In genomic region chr2:25496462-25496861, GRCm38 (mm10) we compare ENCODE assay signal across 9 mouse cellular contexts. TPM values are rescaled to one million over a fixed set of nuclear protein-coding genes. Genes with fewer than 3 reads are reported as not detected.
DNase-seq lines count a peak whose midpoint lies in the region; ATAC-seq and TF ChIP-seq lines count a peak whose summit lies in the region.
"Had no signal": no experiment of that assay in that cellular context is flagged by ENCODE, and none has a peak within 500 bp of the region (broad histone marks: within the 10 kb centered on the region; RNA-seq: fewer than 3 reads in every experiment).

No protein-coding gene starts in this region.

- intact Hi-C loops in left cerebral cortex, postnatal 25 days (cut with DNase I) = no loop called here

- no peak for TF ChIP-seq POLR2A in bone marrow macrophage, adult 2 months (IDR thresholded peaks at IDR 0.05; ENCODE audit: borderline replicate concordance, low read depth, low read length)

- TF ChIP-seq CTCF in bone marrow macrophage, adult 2 months (IDR thresholded peaks at IDR 0.05; ENCODE audit: low read depth, low read length) = 0 out of 2 replicates have a peak, but pooled peaks have one; percentile 21
- TF ChIP-seq CTCF in liver, postnatal 0 days (IDR thresholded peaks at IDR 0.05; ENCODE audit: low read depth) = peak; percentile 64

- H3K27me3 ChIP-seq in liver, postnatal 0 days (ENCODE audit: insufficient read depth, low read length) = no peaks in the 10 kb centered on the region
- H3K27me3 ChIP-seq: embryonic facial prominence, embryonic 15.5 days had no signal

- H3K27ac ChIP-seq in bone marrow macrophage, adult 2 months (ENCODE audit: insufficient read depth, low read depth, low read length) = no peak overlapping the region
- H3K27ac ChIP-seq in liver, postnatal 0 days (ENCODE audit: low read depth) = no peak overlapping the region
- H3K27ac ChIP-seq: embryonic facial prominence, embryonic 15.5 days had no signal

- DNase-seq in CD4-positive, CD25-positive, alpha-beta regulatory T cell, adult 2 months (ENCODE audit: low read depth, low spot score) = peak; percentile 70
- DNase-seq in left cerebral cortex, postnatal 25 days (ENCODE audit: low spot score in 2 of 2) = peak; percentile 27 to 43
- no peak for DNase-seq in left cerebral cortex, adult 11 months (ENCODE audit: low spot score)
- no peak for DNase-seq in liver, postnatal 0 days
- DNase-seq in frontal cortex, postnatal 14 days (ENCODE audit: low spot score in 2 of 2) = no peak
- no peak for DNase-seq in spleen, postnatal 10 days (ENCODE audit: low spot score in 2 of 2)

- no peak for ATAC-seq in CD4-positive, CD25-positive, alpha-beta regulatory T cell, adult 4 months
- no peak for ATAC-seq in liver, postnatal 0 days

- no peaks in the 10 kb centered on the region for H3K36me3 ChIP-seq in liver, postnatal 0 days (replicated peaks; ENCODE audit: insufficient read depth, low read length)
- H3K36me3 ChIP-seq: embryonic facial prominence, embryonic 15.5 days had no signal

- no peak overlapping the region for H3K4me2 ChIP-seq in liver, postnatal 0 days (ENCODE audit: low read depth, low read length)
- H3K4me2 ChIP-seq: embryonic facial prominence, embryonic 15.5 days had no signal

- H3K4me3 ChIP-seq in bone marrow macrophage, adult 2 months (ENCODE audit: insufficient read depth, low read length) = no peak overlapping the region
- H3K4me3 ChIP-seq in liver, postnatal 0 days (ENCODE audit: low read depth, low read length) = no peak overlapping the region
- H3K4me3 ChIP-seq: embryonic facial prominence, embryonic 15.5 days had no signal

- TF ChIP-seq EP300 in liver, postnatal 0 days (IDR thresholded peaks at IDR 0.05; ENCODE audit: low read depth) = no peak

- H3K9ac ChIP-seq in liver, postnatal 0 days (replicated peaks) = no peak overlapping the region
- H3K9ac ChIP-seq: embryonic facial prominence, embryonic 15.5 days had no signal

- peaks cover 24% of the 10 kb centered on the region for H3K4me1 ChIP-seq in bone marrow macrophage, adult 2 months (ENCODE audit: control insufficient read depth, insufficient read depth, low read length)
- H3K4me1 ChIP-seq in liver, postnatal 0 days (ENCODE audit: insufficient read depth) = peaks cover 14% of the 10 kb centered on the region

- 42% methylated on average over 4 of the region's 4 CpGs for WGBS in liver, postnatal 0 days (ENCODE audit: insufficient replicate concordance)

- no peaks in the 10 kb centered on the region for H3K9me3 ChIP-seq in liver, postnatal 0 days (ENCODE audit: low read length)
- H3K9me3 ChIP-seq: embryonic facial prominence, embryonic 15.5 days had no signal

RNA-seq across cellular contexts. Expression of gene Lcn12, which starts 2.8 kb away (rescaled TPM):
- polyA plus RNA-seq in CD4-positive, CD25-positive, alpha-beta regulatory T cell, adult 4 months (2017; shearing (Covaris generic)) = not detected
- total RNA-seq in left cerebral cortex, postnatal 25 days (2021) = not detected
- not detected in 2 replicates for polyA plus RNA-seq in bone marrow macrophage, adult 2 months (2012; ENCODE audit: insufficient read depth, insufficient read length, missing spikeins)
- polyA plus RNA-seq in liver, postnatal 0 days (2015; fragmentation: Nextera tagmentation; extraction: Ambion mirVana) = not detected in 2 replicates
- polyA plus RNA-seq: embryonic facial prominence, embryonic 15.5 days had no signal

RNA-seq across cellular contexts. Expression of gene Fbxw5, which starts 4.1 kb away (rescaled TPM):
- polyA plus RNA-seq in CD4-positive, CD25-positive, alpha-beta regulatory T cell, adult 4 months (2017; shearing (Covaris generic)) = 100 to 1,000 TPM in 1 of 2 experiments, 10 to 100 TPM in 1; 60.7 to 143 TPM
- 100 to 1,000 TPM; 112 to 127 TPM for total RNA-seq in left cerebral cortex, postnatal 25 days (2021)
- 35.0 and 35.4 TPM in 2 replicates for polyA plus RNA-seq in bone marrow macrophage, adult 2 months (2012; ENCODE audit: insufficient read depth, insufficient read length, missing spikeins)
- 26.7 and 26.9 TPM in 2 replicates for polyA plus RNA-seq in liver, postnatal 0 days (2015; fragmentation: Nextera tagmentation; extraction: Ambion mirVana)

RNA-seq across cellular contexts. Expression of gene C8g, which starts 5.1 kb away (rescaled TPM):
- 1 to 10 TPM; 4.5 to 4.6 TPM for polyA plus RNA-seq in CD4-positive, CD25-positive, alpha-beta regulatory T cell, adult 4 months (2017; shearing (Covaris generic))
- total RNA-seq in left cerebral cortex, postnatal 25 days (2021) = 1 to 10 TPM; 1.1 to 1.7 TPM
- 1.8 TPM in 1 of 2 replicates, not detected in the other for polyA plus RNA-seq in bone marrow macrophage, adult 2 months (2012; ENCODE audit: insufficient read depth, insufficient read length, missing spikeins)
- 106 and 107 TPM in 2 replicates for polyA plus RNA-seq in liver, postnatal 0 days (2015; fragmentation: Nextera tagmentation; extraction: Ambion mirVana)

RNA-seq across cellular contexts. Expression of gene Ptgds, which starts 26.6 kb away (rescaled TPM):
- polyA plus RNA-seq in CD4-positive, CD25-positive, alpha-beta regulatory T cell, adult 4 months (2017; shearing (Covaris generic)) = not detected
- 1,000 to 10,000 TPM; 1,926 to 2,241 TPM for total RNA-seq in left cerebral cortex, postnatal 25 days (2021)
- polyA plus RNA-seq in bone marrow macrophage, adult 2 months (2012; ENCODE audit: insufficient read depth, insufficient read length, missing spikeins) = not detected in 2 replicates
- 0.83 and 1.0 TPM in 2 replicates for polyA plus RNA-seq in liver, postnatal 0 days (2015; fragmentation: Nextera tagmentation; extraction: Ambion mirVana)

RNA-seq across cellular contexts. Expression of gene Paxx, which starts 35.6 kb away (rescaled TPM):
- 100 to 1,000 TPM in 1 of 2 experiments, 10 to 100 TPM in 1; 74.7 to 102 TPM for polyA plus RNA-seq in CD4-positive, CD25-positive, alpha-beta regulatory T cell, adult 4 months (2017; shearing (Covaris generic))
- total RNA-seq in left cerebral cortex, postnatal 25 days (2021) = 10 to 100 TPM; 68.6 to 81.0 TPM
- polyA plus RNA-seq in bone marrow macrophage, adult 2 months (2012; ENCODE audit: insufficient read depth, insufficient read length, missing spikeins) = 22.4 and 26.2 TPM in 2 replicates
- polyA plus RNA-seq in liver, postnatal 0 days (2015; fragmentation: Nextera tagmentation; extraction: Ambion mirVana) = 14.7 and 17.1 TPM in 2 replicates

Comparison
In these comparisons a context has a peak if more than half of its experiments do, and no peak if none do; other contexts are left out.
1. DNase-seq: peak in CD4-positive, CD25-positive, alpha-beta regulatory T cell, adult 2 months (single experiment) and left cerebral cortex, postnatal 25 days (2 of 2); none in left cerebral cortex, adult 11 months (single experiment), liver, postnatal 0 days (single experiment), frontal cortex, postnatal 14 days (0 of 2) and spleen, postnatal 10 days (0 of 2).
2. RNA of gene C8g, which starts 5.1 kb away (polyA plus RNA-seq): 106 to 107 TPM in liver, postnatal 0 days; 4.5 to 4.6 TPM in CD4-positive, CD25-positive, alpha-beta regulatory T cell, adult 4 months and 1.8 TPM in bone marrow macrophage, adult 2 months; every median in the first group is over 10 times any median in the second.